Mouse (Mus musculus) bone marrow macrophage, adult 2 months (primary cell): Measurements from ENCODE around the gene Plcg1.

Experiments used
- CTCF ChIP-seq: IDR thresholded peaks from 2 replicates; pipeline ENCODE4 v1.5.1; 2012; ENCODE audit warnings: low read depth, mild to moderate bottlenecking, low read length, moderate library complexity
- POLR2A ChIP-seq: IDR thresholded peaks from 2 replicates; pipeline ENCODE4 v1.6.1; 2012; ENCODE audit warnings: mild to moderate bottlenecking, low read depth, low read length, borderline replicate concordance

DNA sequence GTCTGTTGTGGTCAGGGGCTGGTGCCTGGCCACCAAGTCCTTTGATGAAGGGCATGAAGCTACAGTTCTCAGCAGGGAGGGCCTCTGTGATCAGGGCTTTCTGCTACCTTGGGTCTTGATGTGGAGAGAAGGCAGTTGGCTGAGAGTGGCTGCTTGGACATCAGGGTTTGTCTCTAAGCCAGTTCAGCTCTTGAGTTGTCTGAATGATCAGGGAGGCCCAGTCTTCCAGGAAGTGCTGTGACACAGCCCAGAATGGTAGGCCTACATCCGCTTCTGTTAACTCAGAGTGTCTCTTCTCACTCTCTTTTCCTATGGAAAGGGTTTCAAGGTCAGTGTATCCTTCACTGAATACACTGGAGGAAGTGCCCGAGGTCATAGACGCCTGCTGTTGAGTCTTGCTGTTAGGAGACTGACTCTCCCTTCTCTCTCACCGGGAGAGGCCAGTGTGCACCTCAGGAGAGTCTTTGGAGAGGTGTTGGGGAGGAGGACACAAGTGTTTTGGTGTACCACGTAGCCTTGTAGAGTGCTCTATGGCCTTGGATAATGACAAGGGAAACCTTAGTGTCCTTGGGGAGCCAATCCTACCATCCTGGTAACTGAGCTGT, 4.7 kb downstream of the Plcg1 start:
- TF ChIP-seq POLR2A (no peak), CTCF (no peak)
